Mouse (Mus musculus): ENCODE data around the gene Btbd9. TPM values are rescaled to one million over a fixed set of nuclear protein-coding genes. Genes with fewer than 3 reads are reported as not detected.

Gene Btbd9
- polyA plus RNA-seq, 1 experiment from 2014 or later = 111 TPM

DNA sequence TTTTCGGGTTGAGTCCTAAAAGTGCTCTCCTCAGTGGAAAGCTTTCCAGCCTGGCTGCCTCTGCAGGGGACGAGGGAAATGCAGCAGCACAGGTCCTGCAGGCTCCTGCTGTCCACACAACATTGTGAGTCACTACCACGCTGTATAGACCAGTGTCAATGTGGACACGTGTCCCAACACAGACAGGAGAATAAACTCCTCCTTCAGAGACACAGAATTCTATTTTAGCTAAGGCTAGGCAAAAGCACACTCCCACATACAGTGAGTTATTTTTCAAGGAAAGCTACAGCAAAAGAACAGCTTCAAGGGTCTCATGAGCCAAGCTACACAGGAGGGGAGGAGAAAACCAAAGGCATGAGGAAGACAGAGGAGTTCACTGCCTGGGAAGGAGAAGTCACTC lies 243.2 kb downstream of the Btbd9 start:
- no peak overlapping the region for H3K27ac ChIP-seq
- no peak overlapping the region for H3K4me3 ChIP-seq
- peaks cover 20% of the 10 kb centered on the region; the same call in 1 of the 2 replicates for H3K4me1 ChIP-seq
- no peaks in the 10 kb centered on the region for H3K36me3 ChIP-seq (ENCODE audit: poor library complexity, severe bottlenecking)
- H3K9me3 ChIP-seq (replicated peaks) = no peaks in the 10 kb centered on the region
- no peak overlapping the region for H3K4me2 ChIP-seq
- no peak for ATAC-seq
- no peaks in the 10 kb centered on the region for H3K27me3 ChIP-seq
- no peak overlapping the region for H3K9ac ChIP-seq
- WGBS = 80% methylated on average over 4 of the region's 4 CpGs

DNA sequence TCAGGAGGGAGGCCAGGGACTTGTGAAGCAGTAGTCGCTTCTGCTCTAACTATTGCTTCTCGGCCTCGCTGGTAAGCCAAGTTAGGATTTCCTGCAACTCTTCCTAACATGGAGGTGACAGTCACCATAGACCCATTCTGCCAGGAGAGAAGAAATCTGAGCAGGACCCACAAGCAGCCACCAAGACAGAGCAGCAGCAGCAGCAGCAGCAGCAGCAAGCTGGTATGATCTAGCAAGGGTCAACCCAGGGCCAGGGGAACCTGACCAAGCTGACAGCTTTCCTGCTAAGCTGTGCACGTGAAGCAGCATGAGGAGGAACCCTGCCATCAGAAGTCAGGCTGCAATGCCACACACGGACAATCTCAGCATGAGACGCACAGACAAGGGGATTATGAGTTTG lies 244.9 kb downstream of the Btbd9 start:
- no peak overlapping the region for H3K27ac ChIP-seq
- no peak overlapping the region for H3K4me2 ChIP-seq
- H3K9ac ChIP-seq = no peak overlapping the region
- H3K36me3 ChIP-seq (ENCODE audit: poor library complexity, severe bottlenecking) = no peaks in the 10 kb centered on the region
- 60% methylated on average over 6 of the region's 6 CpGs for WGBS
- H3K4me3 ChIP-seq = no peak overlapping the region
- H3K4me1 ChIP-seq = peaks cover 18% of the 10 kb centered on the region; the same call in 1 of the 2 replicates
- no peaks in the 10 kb centered on the region for H3K9me3 ChIP-seq (replicated peaks)
- no peak for ATAC-seq
- no peaks in the 10 kb centered on the region for H3K27me3 ChIP-seq

DNA sequence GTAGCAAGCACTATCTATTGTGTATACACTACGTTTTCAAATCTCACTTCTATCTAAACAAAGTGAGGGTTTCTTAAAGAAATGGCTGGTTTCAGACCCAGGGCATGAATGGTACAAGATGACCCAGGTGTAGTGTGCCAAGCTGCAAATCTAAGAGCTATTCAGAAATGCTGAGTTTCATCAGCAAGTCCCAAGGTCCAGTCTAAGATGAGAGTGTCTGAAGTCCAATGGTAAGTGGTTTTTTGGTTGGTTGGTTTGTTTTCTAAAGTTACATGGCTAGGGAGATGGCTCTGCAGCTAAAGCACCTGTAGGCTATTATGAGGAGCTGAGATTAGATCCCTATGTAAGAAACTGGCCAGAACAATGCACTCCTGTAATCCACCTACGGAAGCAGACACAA lies 246.8 kb downstream of the Btbd9 start:
- no peak for ATAC-seq
- H3K4me3 ChIP-seq = no peak overlapping the region
- WGBS = 75% methylated on average over 2 of the region's 2 CpGs
- no peaks in the 10 kb centered on the region for H3K9me3 ChIP-seq (replicated peaks)
- H3K27me3 ChIP-seq = no peaks in the 10 kb centered on the region
- no peaks in the 10 kb centered on the region for H3K36me3 ChIP-seq (ENCODE audit: poor library complexity, severe bottlenecking)
- no peak overlapping the region for H3K4me2 ChIP-seq
- no peak overlapping the region for H3K27ac ChIP-seq
- H3K9ac ChIP-seq = no peak overlapping the region
- H3K4me1 ChIP-seq = peaks cover 14% of the 10 kb centered on the region; the same call in 1 of the 2 replicates

DNA sequence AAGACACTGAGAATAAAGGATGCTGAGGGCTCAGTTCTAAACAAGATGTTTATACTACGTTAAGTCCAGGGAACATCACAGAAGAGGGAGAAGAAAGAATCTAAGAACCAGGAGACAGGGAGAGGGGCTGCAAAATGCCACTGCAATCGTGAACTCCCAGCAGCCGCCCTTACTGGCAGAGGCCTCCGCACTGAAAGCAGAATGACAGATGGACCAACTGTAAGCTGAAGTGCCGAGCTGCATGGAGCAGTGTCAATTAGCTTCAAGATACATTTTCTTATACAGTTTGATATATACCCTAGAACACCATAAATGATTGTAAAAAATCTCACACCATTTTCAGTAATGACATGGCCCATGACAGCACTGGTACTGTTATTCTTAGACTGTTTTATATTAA lies 247.4 kb downstream of the Btbd9 start:
- Histone ChIP-seq H3K27me3 (no peaks in the 10 kb centered on the region), H3K4me3 (no peak overlapping the region), H3K27ac (no peak overlapping the region), H3K9ac (no peak overlapping the region), H3K4me2 (no peak overlapping the region), H3K36me3 (ENCODE audit: poor library complexity, severe bottlenecking) (no peaks in the 10 kb centered on the region), H3K9me3 (replicated peaks) (no peaks in the 10 kb centered on the region), H3K4me1 (peaks cover 11% of the 10 kb centered on the region; the same call in 1 of the 2 replicates)
- WGBS = 54% methylated on average over 5 of the region's 5 CpGs
- ATAC-seq = no peak

DNA sequence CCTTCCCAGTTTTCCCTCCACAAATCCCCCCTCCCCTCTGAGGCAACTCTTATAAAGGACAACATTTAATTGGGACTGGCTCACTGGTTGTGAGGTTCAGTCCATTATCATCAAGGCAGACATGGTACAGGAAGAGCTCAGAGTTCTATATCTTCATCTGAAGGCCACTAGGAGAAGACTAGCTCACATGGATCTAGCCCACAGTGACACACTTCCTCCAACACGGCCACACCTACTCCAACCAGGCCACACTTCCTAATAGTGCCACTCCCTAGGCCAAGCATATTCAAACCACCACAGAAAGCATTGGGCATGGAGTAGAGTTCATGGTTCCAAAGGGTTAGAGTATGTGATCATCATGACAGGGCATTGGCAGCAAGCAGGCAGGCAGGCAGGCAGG lies 249.4 kb downstream of the Btbd9 start:
- Histone ChIP-seq H3K4me3 (no peak overlapping the region), H3K9me3 (replicated peaks) (no peaks in the 10 kb centered on the region), H3K4me1 (peaks cover 11% of the 10 kb centered on the region; the same call in 1 of the 2 replicates), H3K4me2 (no peak overlapping the region), H3K27me3 (no peaks in the 10 kb centered on the region), H3K36me3 (ENCODE audit: poor library complexity, severe bottlenecking) (no peaks in the 10 kb centered on the region), H3K9ac (no peak overlapping the region), H3K27ac (no peak overlapping the region)
- WGBS = 89% methylated on average over 1 of the region's 1 CpGs
- ATAC-seq = no peak

DNA sequence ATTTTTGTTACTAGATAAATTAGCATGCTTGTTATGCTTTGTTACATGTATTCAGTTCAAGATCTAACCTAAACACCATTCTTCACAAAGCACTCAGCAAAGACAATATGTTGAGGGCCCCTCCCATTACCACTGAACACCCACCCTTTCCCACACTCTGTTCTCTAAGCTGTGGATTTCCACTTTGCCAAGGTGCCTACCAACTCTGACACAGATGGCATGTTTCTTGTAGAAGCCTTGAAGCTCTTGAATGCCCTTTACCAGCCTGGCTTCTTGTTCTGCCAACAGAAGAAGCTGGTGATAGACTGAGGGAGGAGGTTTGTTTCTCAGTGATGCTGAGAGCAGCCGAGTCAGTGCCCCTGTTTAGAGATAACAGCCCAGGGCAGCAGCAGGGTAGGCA lies 256.0 kb downstream of the Btbd9 start:
- H3K9ac ChIP-seq = no peak overlapping the region
- no peaks in the 10 kb centered on the region for H3K27me3 ChIP-seq
- no peaks in the 10 kb centered on the region for H3K4me1 ChIP-seq
- no peak for ATAC-seq
- no peak overlapping the region for H3K4me3 ChIP-seq
- no peaks in the 10 kb centered on the region for H3K36me3 ChIP-seq (ENCODE audit: poor library complexity, severe bottlenecking)
- H3K27ac ChIP-seq = no peak overlapping the region
- no peaks in the 10 kb centered on the region for H3K9me3 ChIP-seq (replicated peaks)
- WGBS = 68% methylated on average over 1 of the region's 1 CpGs
- no peak overlapping the region for H3K4me2 ChIP-seq

DNA sequence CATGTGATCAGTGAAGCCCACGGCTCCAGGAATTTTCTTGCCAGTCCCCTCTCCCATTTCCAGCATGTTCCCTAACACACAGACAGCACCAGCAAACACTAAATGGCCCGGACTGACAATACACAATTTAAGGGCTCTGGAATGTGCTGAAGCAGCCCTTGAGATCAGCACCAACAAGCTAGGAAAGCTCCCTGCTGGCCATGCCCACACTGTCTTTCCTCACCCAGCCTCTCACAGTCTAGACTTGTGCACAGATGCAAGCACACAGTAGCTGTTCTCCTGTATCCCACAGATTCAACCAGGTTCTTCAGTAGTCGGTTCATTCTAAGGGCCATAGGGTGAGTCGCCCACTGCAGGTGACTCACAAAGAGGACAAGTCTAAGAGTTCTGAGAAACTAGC lies 263.6 kb downstream of the Btbd9 start:
- 71% methylated on average over 4 of the region's 4 CpGs for WGBS
- H3K9me3 ChIP-seq (replicated peaks) = no peaks in the 10 kb centered on the region
- no peak overlapping the region for H3K9ac ChIP-seq
- no peak overlapping the region for H3K4me3 ChIP-seq
- H3K36me3 ChIP-seq (ENCODE audit: poor library complexity, severe bottlenecking) = no peaks in the 10 kb centered on the region
- no peak overlapping the region for H3K4me2 ChIP-seq
- no peak overlapping the region for H3K27ac ChIP-seq
- H3K4me1 ChIP-seq = peaks cover 21% of the 10 kb centered on the region
- ATAC-seq = no peak
- no peaks in the 10 kb centered on the region for H3K27me3 ChIP-seq

DNA sequence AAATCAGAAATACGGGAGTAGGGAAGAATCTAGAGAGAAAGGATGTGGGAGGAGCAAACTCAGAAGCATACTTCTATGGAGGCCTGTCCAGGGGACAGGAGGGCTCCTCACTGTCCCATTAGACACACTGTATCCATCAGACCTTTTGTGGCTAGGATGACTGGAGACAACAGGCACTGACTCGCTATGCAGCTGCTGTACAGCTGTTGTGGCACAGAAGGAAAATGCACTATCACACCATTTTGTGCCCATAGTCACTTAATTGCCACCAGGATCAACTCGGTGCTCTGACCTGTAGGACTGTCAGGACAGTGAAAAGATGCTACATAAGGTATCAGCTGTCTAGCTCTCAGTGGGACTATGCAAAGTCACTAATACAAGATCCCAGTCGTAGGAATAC lies 266.7 kb downstream of the Btbd9 start:
- H3K9ac ChIP-seq = no peak overlapping the region
- H3K4me1 ChIP-seq = peaks cover 38% of the 10 kb centered on the region
- H3K36me3 ChIP-seq (ENCODE audit: poor library complexity, severe bottlenecking) = no peaks in the 10 kb centered on the region
- ATAC-seq = no peak
- no peaks in the 10 kb centered on the region for H3K9me3 ChIP-seq (replicated peaks)
- H3K27me3 ChIP-seq = no peaks in the 10 kb centered on the region
- no peak overlapping the region for H3K4me3 ChIP-seq
- H3K27ac ChIP-seq = no peak overlapping the region
- no peak overlapping the region for H3K4me2 ChIP-seq
- WGBS = 79% methylated on average over 4 of the region's 4 CpGs

DNA sequence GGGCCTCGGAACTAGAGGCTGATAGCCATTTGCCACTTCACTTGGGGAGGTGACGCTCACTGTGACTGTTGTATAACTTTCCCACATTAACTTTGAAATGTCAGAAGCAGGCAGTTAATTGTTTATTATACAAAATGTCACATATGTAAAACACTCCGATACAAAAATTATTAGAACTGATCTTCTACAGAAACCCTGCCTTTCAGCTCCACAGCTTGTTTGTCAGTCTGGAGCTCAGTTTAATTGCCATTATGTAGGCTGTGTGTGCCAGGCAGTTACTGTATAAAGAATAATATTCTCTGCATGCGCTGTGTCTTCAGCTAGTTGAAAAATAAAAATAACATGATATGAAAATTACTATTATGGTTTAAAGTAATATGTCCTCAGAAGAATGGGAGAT lies 267.4 kb downstream of the Btbd9 start:
- no peaks in the 10 kb centered on the region for H3K9me3 ChIP-seq (replicated peaks)
- H3K4me2 ChIP-seq = no peak overlapping the region
- H3K27me3 ChIP-seq = no peaks in the 10 kb centered on the region
- H3K36me3 ChIP-seq (ENCODE audit: poor library complexity, severe bottlenecking) = no peaks in the 10 kb centered on the region
- 75% methylated on average over 4 of the region's 4 CpGs for WGBS
- H3K4me1 ChIP-seq = peaks cover 43% of the 10 kb centered on the region
- ATAC-seq = no peak
- no peak overlapping the region for H3K27ac ChIP-seq
- no peak overlapping the region for H3K4me3 ChIP-seq
- H3K9ac ChIP-seq = no peak overlapping the region

DNA sequence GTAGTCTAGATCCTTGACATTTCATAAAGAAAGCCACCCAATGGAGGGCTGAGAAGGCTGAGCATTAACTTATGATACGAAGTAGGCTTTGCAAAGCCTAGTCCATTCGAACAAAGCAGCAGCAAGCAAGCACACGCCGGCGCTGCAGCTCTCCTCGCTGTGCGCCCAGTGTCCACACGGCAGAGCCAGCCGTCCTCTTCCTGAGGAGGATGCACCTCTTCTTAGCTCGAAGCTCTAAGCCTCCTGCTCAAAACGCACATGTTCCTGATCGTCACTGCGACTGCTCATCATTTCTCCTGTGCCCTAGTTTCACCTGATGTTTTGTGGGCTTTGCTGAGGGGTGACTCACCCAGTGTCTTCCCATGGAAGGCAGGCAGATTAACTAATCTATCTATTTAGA lies 268.0 kb downstream of the Btbd9 start:
- Histone ChIP-seq H3K4me3 (no peak overlapping the region), H3K4me1 (peaks cover 43% of the 10 kb centered on the region), H3K27me3 (no peaks in the 10 kb centered on the region), H3K36me3 (ENCODE audit: poor library complexity, severe bottlenecking) (no peaks in the 10 kb centered on the region), H3K9me3 (replicated peaks) (no peaks in the 10 kb centered on the region), H3K27ac (no peak overlapping the region), H3K4me2 (no peak overlapping the region), H3K9ac (no peak overlapping the region)
- WGBS = 88% methylated on average over 13 of the region's 13 CpGs
- ATAC-seq = no peak

DNA sequence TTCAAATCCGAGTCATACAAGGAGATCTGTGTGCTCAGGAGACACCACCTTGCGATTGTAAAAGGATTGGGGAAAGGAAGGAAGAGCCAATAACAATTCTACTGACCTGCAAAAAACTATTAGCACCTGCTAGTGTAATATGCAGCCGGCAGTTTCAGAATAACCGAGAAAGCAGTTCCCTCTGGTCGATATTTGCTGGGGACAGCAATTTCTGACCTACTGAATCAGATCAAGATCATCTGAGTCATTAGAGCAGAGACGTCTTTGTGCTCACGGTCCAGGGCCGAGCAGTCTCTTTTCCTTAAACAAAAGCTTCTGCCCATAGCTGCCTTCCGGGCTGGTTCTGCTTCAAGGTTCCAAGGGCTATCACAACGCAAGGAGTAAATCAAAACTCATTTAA lies 269.1 kb downstream of the Btbd9 start:
- WGBS = 63% methylated on average over 10 of the region's 10 CpGs
- H3K27me3 ChIP-seq = no peaks in the 10 kb centered on the region
- no peak overlapping the region for H3K4me3 ChIP-seq
- no peak for ATAC-seq
- H3K9me3 ChIP-seq (replicated peaks) = no peaks in the 10 kb centered on the region
- no peak overlapping the region for H3K4me2 ChIP-seq
- no peaks in the 10 kb centered on the region for H3K36me3 ChIP-seq (ENCODE audit: poor library complexity, severe bottlenecking)
- no peak overlapping the region for H3K9ac ChIP-seq
- peaks cover 33% of the 10 kb centered on the region for H3K4me1 ChIP-seq
- H3K27ac ChIP-seq = no peak overlapping the region

DNA sequence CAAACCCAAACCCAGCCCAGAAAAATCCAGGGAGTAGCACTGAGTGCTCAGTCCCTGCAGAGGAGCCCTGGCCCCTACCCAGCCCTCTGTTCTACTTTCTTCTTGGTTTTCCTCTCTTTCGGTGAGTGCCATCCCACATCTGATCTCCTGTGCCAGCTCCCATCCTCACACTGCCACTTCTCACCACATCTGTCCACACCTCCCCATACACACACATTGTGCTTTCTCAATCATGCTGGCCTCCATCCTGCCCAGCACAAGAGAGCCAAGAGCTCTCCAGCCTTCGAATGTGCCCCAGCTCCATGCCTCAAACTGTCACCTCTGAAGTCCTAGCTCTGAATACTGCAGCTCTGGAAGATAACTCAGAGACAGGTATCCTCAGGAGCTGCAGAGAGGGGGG lies 271.5 kb downstream of the Btbd9 start:
- no peaks in the 10 kb centered on the region for H3K9me3 ChIP-seq (replicated peaks)
- 88% methylated on average over 2 of the region's 2 CpGs for WGBS
- no peak overlapping the region for H3K4me3 ChIP-seq
- no peaks in the 10 kb centered on the region for H3K27me3 ChIP-seq
- H3K4me2 ChIP-seq = no peak overlapping the region
- H3K36me3 ChIP-seq (ENCODE audit: poor library complexity, severe bottlenecking) = no peaks in the 10 kb centered on the region
- no peak for ATAC-seq
- no peak overlapping the region for H3K9ac ChIP-seq
- no peak overlapping the region for H3K27ac ChIP-seq
- H3K4me1 ChIP-seq = peaks cover 39% of the 10 kb centered on the region

DNA sequence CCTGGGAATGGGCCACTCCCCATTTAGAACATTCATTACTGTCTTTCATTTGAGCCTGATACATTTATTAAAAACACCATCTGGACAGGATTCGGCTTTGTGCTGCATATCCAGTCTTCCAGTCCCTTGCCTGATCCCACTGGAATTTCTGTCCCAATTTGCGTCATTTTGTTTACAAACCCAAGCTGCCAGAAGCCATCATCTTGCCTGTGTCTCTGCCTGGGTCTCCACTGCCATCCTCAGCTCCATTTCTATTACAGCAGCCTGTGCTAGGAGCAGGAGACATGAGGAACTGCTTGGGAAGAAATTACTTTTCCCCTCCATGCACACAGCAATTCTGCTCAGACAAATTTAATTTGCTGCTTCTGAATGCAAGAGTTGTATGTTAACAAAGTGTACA lies 274.9 kb downstream of the Btbd9 start:
- Histone ChIP-seq H3K4me3 (no peak overlapping the region), H3K9ac (no peak overlapping the region), H3K4me2 (no peak overlapping the region), H3K27ac (no peak overlapping the region), H3K9me3 (replicated peaks) (no peaks in the 10 kb centered on the region), H3K27me3 (no peaks in the 10 kb centered on the region), H3K36me3 (ENCODE audit: poor library complexity, severe bottlenecking) (peaks cover 14% of the 10 kb centered on the region; the same call in 1 of the 2 replicates), H3K4me1 (peaks cover 25% of the 10 kb centered on the region)
- ATAC-seq = no peak
- 57% methylated on average over 2 of the region's 2 CpGs for WGBS

Measured in forebrain, embryonic 13.5 days (tissue).